Mouse (Mus musculus) thymus, postnatal 0 days (tissue): ENCODE data around the gene Iqsec2. TPM values are rescaled to one million over a fixed set of nuclear protein-coding genes. Genes with fewer than 3 reads are reported as not detected.
A peak's percentile ranks its signal among the peaks of the same experiment; 100 is the strongest.

Experiments
- DNase-seq: peaks from one replicate; pipeline ENCODE4 v3.0.0-alpha.2; 2015; ENCODE audit warnings: low spot score
- polyA plus RNA-seq: library from polyadenylated mRNA; unstranded; fragments of >200 nt; fragmentation: Nextera tagmentation; extraction: Ambion mirVana; gene quantifications from 2 replicates; pipeline ENCODE4 v1.2.1, GENCODE M21; 2015

Gene Iqsec2
- polyA plus RNA-seq: 0.88 and 0.89 TPM in 2 replicates

- no peak for DNase-seq
These were observed at the start of gene Iqsec2 for GRCm38 (mm10) chrX:152143941-152144741. Gene Iqsec2, plus strand, starts transcription at chrX:152144268.

GRCm38 (mm10) chrX:152097572-152097971 lies 46.5 kb upstream of the Iqsec2 start:
- DNase-seq: no peak

GRCm38 (mm10) chrX:152121687-152122086 lies 22.4 kb upstream of the Iqsec2 start:
- no peak for DNase-seq

- no peak for DNase-seq
These were observed 13.3 kb upstream of the Iqsec2 start for GRCm38 (mm10) chrX:152130777-152131176.

- DNase-seq: no peak
These were observed 12.0 kb upstream of the Iqsec2 start for GRCm38 (mm10) chrX:152132029-152132428.

GRCm38 (mm10) chrX:152135195-152135594 lies 8.9 kb upstream of the Iqsec2 start:
- DNase-seq: no peak

- DNase-seq: no peak
These were observed 710 bp downstream of the Iqsec2 start for GRCm38 (mm10) chrX:152144742-152145214.

GRCm38 (mm10) chrX:152146150-152146549 lies 2.1 kb downstream of the Iqsec2 start:
- no peak for DNase-seq

DNA sequence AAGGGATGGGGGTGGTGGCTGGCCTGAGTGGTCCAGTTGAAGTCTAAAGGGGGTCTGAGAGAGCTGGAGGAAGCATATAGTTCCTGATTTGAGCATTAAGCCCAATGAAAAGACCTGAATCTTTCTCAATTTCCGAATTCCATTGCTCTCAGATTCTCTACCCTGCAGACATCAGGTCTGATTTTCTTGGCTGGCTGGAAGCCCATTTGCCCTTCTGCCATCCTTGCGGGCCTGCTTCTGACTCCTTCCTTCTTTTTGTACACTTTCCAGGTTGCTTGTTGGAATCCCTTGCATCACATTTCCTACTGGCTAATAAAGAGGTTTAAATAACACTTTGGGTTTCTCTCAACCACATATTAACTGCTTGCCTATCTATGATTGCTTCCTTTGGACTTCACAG lies 2.6 kb downstream of the Iqsec2 start:
- DNase-seq: no peak

DNA sequence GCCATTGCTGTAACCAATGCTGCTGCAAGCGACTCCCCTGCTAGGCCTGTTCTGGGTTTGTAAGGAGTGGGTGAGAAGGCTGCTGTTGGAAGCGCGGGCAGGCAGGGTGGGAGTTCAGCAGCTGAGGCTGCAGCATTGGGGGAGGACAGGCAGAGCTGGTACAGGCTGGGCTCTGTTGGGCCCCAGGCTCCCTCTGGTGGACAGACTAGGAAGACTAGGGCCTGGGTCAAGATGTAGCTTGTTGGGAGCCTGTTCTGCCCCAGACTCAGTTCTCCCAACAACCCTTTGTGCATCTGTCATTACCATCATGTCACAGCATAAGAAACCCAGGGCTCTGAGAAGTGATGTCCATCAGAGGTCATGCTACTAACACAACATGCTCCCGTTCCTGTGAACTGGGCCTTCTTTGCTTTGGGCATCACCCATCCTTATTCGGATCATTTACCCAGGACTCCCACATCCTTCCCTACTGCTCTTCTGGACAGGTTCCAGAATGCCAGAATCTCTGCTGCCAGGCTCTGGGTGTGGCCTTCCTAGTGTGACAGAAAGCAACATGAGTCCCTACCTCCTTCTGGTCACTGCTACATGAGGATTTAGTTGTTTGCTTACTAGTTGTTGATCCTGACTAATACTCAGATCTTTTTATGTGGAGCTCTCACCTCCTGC lies 3.5 kb downstream of the Iqsec2 start:
- peak; percentile 33 for DNase-seq

GRCm38 (mm10) chrX:152148706-152149105 lies 4.6 kb downstream of the Iqsec2 start:
- DNase-seq: no peak

GRCm38 (mm10) chrX:152151709-152152108 lies 7.6 kb downstream of the Iqsec2 start:
- peak; percentile 60 for DNase-seq

- no peak for DNase-seq
These were observed 14.2 kb downstream of the Iqsec2 start for GRCm38 (mm10) chrX:152158294-152158693.

GRCm38 (mm10) chrX:152161404-152161803 lies 17.3 kb downstream of the Iqsec2 start:
- DNase-seq: no peak

DNA sequence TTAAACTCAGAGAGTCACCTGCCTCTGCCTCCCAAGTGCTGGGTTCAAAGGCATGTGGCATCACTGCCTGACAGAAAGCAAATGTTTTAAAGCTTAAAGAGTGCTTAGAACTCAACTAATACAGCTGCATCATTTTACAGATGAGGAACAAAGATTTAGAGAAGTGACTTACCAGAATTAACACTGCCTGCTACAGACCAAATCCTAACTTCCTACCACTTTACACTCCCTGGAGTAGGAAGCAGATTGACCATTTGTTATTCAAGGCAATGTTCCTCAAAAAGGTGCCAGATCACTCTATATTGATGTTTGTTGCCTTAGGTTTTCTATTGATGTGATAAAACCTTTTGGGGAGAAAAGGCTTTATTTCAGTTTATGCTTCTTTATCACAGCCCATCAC lies 20.0 kb downstream of the Iqsec2 start:
- DNase-seq: no peak

- no peak for DNase-seq
These were observed 22.1 kb downstream of the Iqsec2 start for GRCm38 (mm10) chrX:152166161-152166560.

DNA sequence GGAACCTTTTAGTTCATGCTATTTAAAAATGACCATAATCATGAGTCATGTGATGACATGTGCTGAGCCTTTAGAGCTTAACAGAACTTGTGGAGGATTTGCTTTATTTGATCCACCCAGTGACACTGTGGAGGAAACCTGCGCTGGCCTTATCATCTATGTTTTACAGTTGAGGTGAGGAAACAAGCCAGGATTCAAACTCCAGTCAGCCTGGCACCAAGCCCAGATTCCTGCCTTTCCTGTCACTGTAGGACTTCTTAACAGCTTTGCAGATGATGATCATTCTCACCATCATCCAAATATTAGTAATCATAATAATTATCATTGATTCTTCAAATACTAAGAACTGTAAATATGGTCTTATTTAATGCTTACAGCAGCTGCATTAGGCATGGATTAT lies 24.5 kb downstream of the Iqsec2 start:
- no peak for DNase-seq

- no peak for DNase-seq
These were observed 27.3 kb downstream of the Iqsec2 start for GRCm38 (mm10) chrX:152171041-152172026.

DNA sequence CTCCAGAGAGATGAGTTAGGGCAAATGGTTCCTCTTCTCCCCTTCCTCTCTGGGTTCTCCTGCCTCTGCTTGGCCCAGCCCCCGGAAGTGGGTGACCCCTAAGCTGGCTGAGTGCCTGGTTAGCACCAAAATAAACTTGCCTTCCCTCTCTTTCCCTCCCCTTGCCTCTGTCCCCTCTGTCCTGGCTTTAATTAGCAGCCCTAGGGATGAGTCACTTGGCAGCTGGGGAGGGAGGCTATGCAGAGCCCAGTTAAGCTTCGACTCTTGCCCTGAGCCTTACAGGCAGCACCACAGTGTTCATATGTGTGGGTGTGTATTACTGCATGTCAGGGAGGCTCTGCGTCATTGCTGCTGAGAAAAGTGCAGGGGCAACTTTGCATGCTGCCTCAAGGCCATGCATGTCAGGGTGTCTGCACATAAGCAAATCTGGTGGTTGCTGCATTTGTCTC lies 28.4 kb downstream of the Iqsec2 start:
- DNase-seq: no peak

- peak; percentile 23 for DNase-seq
These were observed 31.2 kb downstream of the Iqsec2 start for GRCm38 (mm10) chrX:152175284-152175683.

DNA sequence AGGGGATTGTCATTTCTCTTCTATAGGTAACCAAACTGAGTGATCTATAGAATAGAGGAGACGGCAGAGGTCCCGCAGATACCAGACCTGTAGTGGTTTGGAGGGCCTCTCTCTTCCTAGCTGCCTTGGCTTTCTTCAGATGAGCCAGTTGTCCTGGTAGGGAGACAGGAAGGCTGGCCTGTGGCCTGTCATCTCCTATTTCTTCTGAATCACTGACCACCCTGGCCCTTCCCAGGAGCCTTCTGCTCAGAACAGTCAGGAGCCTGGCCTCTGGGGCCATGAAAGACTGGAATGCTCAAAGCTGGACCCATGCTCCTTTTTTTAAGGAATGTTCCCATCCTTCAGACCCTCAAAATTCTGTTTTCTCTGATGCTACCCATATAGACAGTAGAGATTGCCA lies 33.8 kb downstream of the Iqsec2 start:
- DNase-seq: no peak
